ENCODE assay signal across 9 mouse cellular contexts in the genomic region with DNA sequence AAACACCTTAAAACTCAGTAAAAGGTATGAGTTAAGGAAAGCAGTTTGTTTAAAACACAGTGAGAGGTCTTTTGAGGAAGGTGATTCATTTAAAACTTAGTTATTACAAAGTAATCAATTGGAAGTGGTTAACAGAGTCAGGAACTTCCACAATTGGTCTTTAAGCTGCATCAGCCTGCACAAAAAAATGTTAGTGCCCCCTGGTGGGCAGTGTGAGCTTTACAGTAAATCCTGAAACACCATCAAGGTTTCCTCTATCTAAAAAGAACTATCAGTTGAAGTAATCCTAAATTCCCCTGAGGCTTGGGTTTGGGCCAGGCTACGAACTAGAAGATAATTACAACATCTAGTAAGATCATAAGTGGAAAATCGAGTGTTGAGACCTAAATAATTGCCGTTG. TPM values are rescaled to one million over a fixed set of nuclear protein-coding genes. Genes with fewer than 3 reads are reported as not detected.
A peak's percentile ranks its signal among the peaks of the same experiment; 100 is the strongest.
DNase-seq lines count a peak whose midpoint lies in the region; ATAC-seq lines count a peak whose summit lies in the region.
"Had no signal": no experiment of that assay in that cellular context is flagged by ENCODE, and none has a peak within 500 bp of the region (broad histone marks: within the 10 kb centered on the region; RNA-seq: fewer than 3 reads in every experiment).

No protein-coding gene starts in this region.

- no peaks in the 10 kb centered on the region for H3K36me3 ChIP-seq in midbrain, embryonic 11.5 days (ENCODE audit: control insufficient read depth, insufficient read depth, low read length)
- H3K36me3 ChIP-seq in midbrain, embryonic 15.5 days (replicated peaks), result no peaks in the 10 kb centered on the region
- H3K36me3 ChIP-seq in liver, embryonic 13.5 days, result no peaks in the 10 kb centered on the region
- H3K36me3 ChIP-seq: midbrain, embryonic 12.5 days had no signal

- no peaks in the 10 kb centered on the region for H3K4me1 ChIP-seq in midbrain, embryonic 11.5 days (ENCODE audit: control insufficient read depth, insufficient read depth, low read length)
- no peaks in the 10 kb centered on the region for H3K4me1 ChIP-seq in midbrain, embryonic 15.5 days
- peaks cover 7% of the 10 kb centered on the region; the same call in 1 of the 2 replicates for H3K4me1 ChIP-seq in liver, embryonic 13.5 days (replicated peaks)
- H3K4me1 ChIP-seq: midbrain, embryonic 12.5 days had no signal

- no peaks in the 10 kb centered on the region for H3K9me3 ChIP-seq in midbrain, embryonic 11.5 days (ENCODE audit: control insufficient read depth, low read length)
- H3K9me3 ChIP-seq in midbrain, embryonic 15.5 days, result no peaks in the 10 kb centered on the region
- H3K9me3 ChIP-seq in liver, embryonic 13.5 days (replicated peaks), result no peaks in the 10 kb centered on the region
- H3K9me3 ChIP-seq: midbrain, embryonic 12.5 days had no signal

- no peak overlapping the region for H3K9ac ChIP-seq in midbrain, embryonic 11.5 days (ENCODE audit: low read length)
- no peak overlapping the region for H3K9ac ChIP-seq in midbrain, embryonic 15.5 days
- H3K9ac ChIP-seq in liver, embryonic 13.5 days, result no peak overlapping the region
- H3K9ac ChIP-seq: midbrain, embryonic 12.5 days had no signal

- no peak overlapping the region for H3K4me2 ChIP-seq in midbrain, embryonic 11.5 days
- no peak overlapping the region for H3K4me2 ChIP-seq in midbrain, embryonic 15.5 days
- no peak overlapping the region for H3K4me2 ChIP-seq in liver, embryonic 13.5 days
- H3K4me2 ChIP-seq: midbrain, embryonic 12.5 days had no signal

- WGBS in midbrain, embryonic 11.5 days, result 22% methylated on average over 3 of the region's 3 CpGs
- 23% methylated on average over 3 of the region's 3 CpGs for WGBS in midbrain, embryonic 15.5 days
- WGBS in liver, embryonic 13.5 days (ENCODE audit: insufficient replicate concordance), result 15% methylated on average over 3 of the region's 3 CpGs

- H3K27me3 ChIP-seq in midbrain, embryonic 11.5 days (ENCODE audit: control insufficient read depth, insufficient read depth, low read length), result no peaks in the 10 kb centered on the region
- no peaks in the 10 kb centered on the region for H3K27me3 ChIP-seq in midbrain, embryonic 15.5 days (replicated peaks)
- no peaks in the 10 kb centered on the region for H3K27me3 ChIP-seq in liver, embryonic 13.5 days
- H3K27me3 ChIP-seq: midbrain, embryonic 12.5 days had no signal

- no peak overlapping the region for H3K27ac ChIP-seq in midbrain, embryonic 11.5 days (ENCODE audit: low read depth, low read length)
- no peak overlapping the region for H3K27ac ChIP-seq in midbrain, embryonic 15.5 days
- H3K27ac ChIP-seq in liver, embryonic 13.5 days, result no peak overlapping the region
- H3K27ac ChIP-seq: midbrain, embryonic 12.5 days had no signal

- intact Hi-C loops in heart, postnatal 14 days (cut with DNase I), result loop anchor here (1.0 to 2.0 kb wide), 2 partner anchors 69 to 100 kb away; partner anchors contain the start of gene Inpp1

- no peak overlapping the region for H3K4me3 ChIP-seq in midbrain, embryonic 11.5 days (ENCODE audit: low read depth, low read length)
- no peak overlapping the region for H3K4me3 ChIP-seq in midbrain, embryonic 15.5 days
- H3K4me3 ChIP-seq in liver, embryonic 13.5 days (replicated peaks), result no peak overlapping the region
- H3K4me3 ChIP-seq: midbrain, embryonic 12.5 days had no signal

- ATAC-seq in midbrain, embryonic 11.5 days (ENCODE audit: low FRiP score), result no peak
- no peak for ATAC-seq in midbrain, embryonic 15.5 days (replicated peaks)
- peak; percentile 70 for ATAC-seq in common myeloid progenitor, adult 5-6 weeks (replicated peaks; ENCODE audit: low read depth, poor library complexity, severe bottlenecking)
- no peak for ATAC-seq in liver, embryonic 13.5 days (ENCODE audit: low read depth)

- peak; percentile 89 for DNase-seq in midbrain, embryonic 11.5 days (ENCODE audit: low spot score, missing footprints)
- DNase-seq in adipocyte (ENCODE audit: low spot score), result peak; percentile 73
- DNase-seq in heart, postnatal 14 days, result peak; percentile 75 to 81
- peak; percentile 15 for DNase-seq in liver, embryonic 13.5 days
- peak; percentile 70 for DNase-seq in right cerebral cortex, postnatal 14 days
- DNase-seq in urinary bladder, postnatal 36 days (ENCODE audit: low spot score in 2 of 2), result peak; percentile 52 to 54

RNA-seq across cellular contexts. Expression of gene Mfsd6, which starts 21.0 kb away (rescaled TPM):
- 3.1 and 3.4 TPM in 2 replicates for polyA plus RNA-seq in midbrain, embryonic 11.5 days (2014; fragmentation: Nextera tagmentation; extraction: Ambion mirVana)
- polyA plus RNA-seq in midbrain, embryonic 15.5 days (2015; fragmentation: Nextera tagmentation; extraction: Ambion mirVana), result 11.6 TPM in 2 replicates
- total RNA-seq in common myeloid progenitor, adult 5-6 weeks (2017), result 6.8 and 14.7 TPM in 2 replicates
- total RNA-seq in heart, postnatal 14 days (2021), result 10 to 100 TPM; 16.2 to 19.3 TPM
- 0.27 and 0.43 TPM in 2 replicates for polyA plus RNA-seq in liver, embryonic 13.5 days (2015; fragmentation: Nextera tagmentation; extraction: Ambion mirVana)

Comparison
In these comparisons a context has a peak if more than half of its experiments do, and no peak if none do; other contexts are left out.
1. DNase-seq: peak in every context shown above with its lines; median percentile 89 in midbrain, embryonic 11.5 days; 78 in heart, postnatal 14 days; 73 in adipocyte; 70 in right cerebral cortex, postnatal 14 days; 53 in urinary bladder, postnatal 36 days; 15 in liver, embryonic 13.5 days.